8 mouse cellular contexts compared by ENCODE assay signal in genomic region chr6:83416261-83417103, GRCm38 (mm10). TPM values are rescaled to one million over a fixed set of nuclear protein-coding genes. Genes with fewer than 3 reads are reported as not detected.
A peak's percentile ranks its signal among the peaks of the same experiment; 100 is the strongest.
DNase-seq lines count a peak whose midpoint lies in the region; ATAC-seq lines count a peak whose summit lies in the region.

No protein-coding gene starts in this region.

- H3K27me3 ChIP-seq in hindbrain, embryonic 12.5 days: no peaks in the 10 kb centered on the region
- no peaks in the 10 kb centered on the region for H3K27me3 ChIP-seq in hindbrain, embryonic 10.5 days (ENCODE audit: insufficient read depth, poor library complexity, severe bottlenecking)
- no peaks in the 10 kb centered on the region for H3K27me3 ChIP-seq in embryonic facial prominence, embryonic 14.5 days (replicated peaks; ENCODE audit: control insufficient read depth, insufficient read depth, low read length)

- H3K27ac ChIP-seq in hindbrain, embryonic 12.5 days: peak overlapping the region; percentile 30; the same call in 1 of the 2 replicates
- no peak overlapping the region for H3K27ac ChIP-seq in hindbrain, embryonic 10.5 days
- H3K27ac ChIP-seq in embryonic facial prominence, embryonic 14.5 days (replicated peaks; ENCODE audit: low read depth, low read length): peak overlapping the region; percentile 53

- no peaks in the 10 kb centered on the region for H3K36me3 ChIP-seq in hindbrain, embryonic 12.5 days
- H3K36me3 ChIP-seq in hindbrain, embryonic 10.5 days: peaks cover 48% of the 10 kb centered on the region
- peaks cover 10% of the 10 kb centered on the region; the same call in 1 of the 2 replicates for H3K36me3 ChIP-seq in embryonic facial prominence, embryonic 14.5 days (ENCODE audit: control insufficient read depth, insufficient read depth, low read length)

- no peak overlapping the region for H3K4me3 ChIP-seq in hindbrain, embryonic 12.5 days
- H3K4me3 ChIP-seq in hindbrain, embryonic 10.5 days: no peak overlapping the region
- no peak overlapping the region for H3K4me3 ChIP-seq in embryonic facial prominence, embryonic 14.5 days (ENCODE audit: low read depth, low read length)

- no peak for ATAC-seq in hindbrain, embryonic 12.5 days (ENCODE audit: low FRiP score)
- no peak for ATAC-seq in embryonic facial prominence, embryonic 14.5 days (ENCODE audit: low read depth)

- DNase-seq in hindbrain, embryonic 10.5 days (ENCODE audit: low spot score): no peak
- peak; percentile 44 to 62 for DNase-seq in CD8-positive naive resting alpha-beta T cell, adult 2 months (ENCODE audit: low read depth in 2 of 2, low spot score in 2 of 2)
- no peak for DNase-seq in embryonic facial prominence, embryonic 14.5 days (ENCODE audit: low spot score)
- peak; percentile 49 to 54 for DNase-seq in natural killer cell, adult 2 months (ENCODE audit: low spot score in 2 of 2)
- no peak for DNase-seq in gastrocnemius, postnatal 25 days
- no peak for DNase-seq in spleen, postnatal 36 days (ENCODE audit: low spot score in 2 of 2)
- DNase-seq in right cerebral cortex, postnatal 25 days: no peak

- no peak overlapping the region for H3K9ac ChIP-seq in hindbrain, embryonic 12.5 days
- no peak overlapping the region for H3K9ac ChIP-seq in embryonic facial prominence, embryonic 14.5 days (ENCODE audit: low read depth, low read length)

- peaks cover 82% of the 10 kb centered on the region for H3K4me1 ChIP-seq in hindbrain, embryonic 12.5 days
- H3K4me1 ChIP-seq in hindbrain, embryonic 10.5 days (replicated peaks): peaks cover 76% of the 10 kb centered on the region
- H3K4me1 ChIP-seq in embryonic facial prominence, embryonic 14.5 days (ENCODE audit: control insufficient read depth, insufficient read depth, low read length): peaks cover 41% of the 10 kb centered on the region

- 84% methylated on average over 3 of the region's 3 CpGs for WGBS in hindbrain, embryonic 12.5 days
- 95% methylated on average over 3 of the region's 3 CpGs for WGBS in hindbrain, embryonic 10.5 days
- 60% methylated on average over 3 of the region's 3 CpGs for WGBS in embryonic facial prominence, embryonic 14.5 days

- no peaks in the 10 kb centered on the region for H3K9me3 ChIP-seq in hindbrain, embryonic 12.5 days (replicated peaks)
- H3K9me3 ChIP-seq in hindbrain, embryonic 10.5 days: no peaks in the 10 kb centered on the region
- H3K9me3 ChIP-seq in embryonic facial prominence, embryonic 14.5 days (ENCODE audit: control insufficient read depth, low read length): no peaks in the 10 kb centered on the region

- no peak overlapping the region for H3K4me2 ChIP-seq in hindbrain, embryonic 12.5 days (replicated peaks)
- H3K4me2 ChIP-seq in embryonic facial prominence, embryonic 14.5 days (ENCODE audit: low read depth, low read length): no peak overlapping the region

RNA-seq across cellular contexts. Expression of gene Tet3, which starts 42.4 kb away (rescaled TPM):
- 63.3 and 63.9 TPM in 2 replicates for polyA plus RNA-seq in hindbrain, embryonic 12.5 days (2016; fragmentation: Nextera tagmentation; extraction: Ambion mirVana)
- 51.1 and 56.5 TPM in 2 replicates for polyA plus RNA-seq in hindbrain, embryonic 10.5 days (2016; fragmentation: Nextera tagmentation; extraction: Ambion mirVana)
- polyA plus RNA-seq in embryonic facial prominence, embryonic 14.5 days (2014; fragmentation: Nextera tagmentation; extraction: Ambion mirVana): 32.4 and 37.3 TPM in 2 replicates
- 10 to 100 TPM; 22.2 to 29.7 TPM for total RNA-seq in gastrocnemius, postnatal 25 days (2021)

Comparison
In these comparisons a context has a peak if more than half of its experiments do, and no peak if none do; other contexts are left out.
1. DNase-seq: peak in CD8-positive naive resting alpha-beta T cell, adult 2 months (2 of 2) and natural killer cell, adult 2 months (2 of 2); none in hindbrain, embryonic 10.5 days (single experiment), embryonic facial prominence, embryonic 14.5 days (single experiment), gastrocnemius, postnatal 25 days (single experiment), spleen, postnatal 36 days (0 of 2) and right cerebral cortex, postnatal 25 days (single experiment).